Mouse (Mus musculus) E14TG2a.4 (cell line): ENCODE results near the gene Ube2e2.

Experiments
- CTCF ChIP-seq: conservative IDR thresholded peaks from 2 replicates; pipeline ENCODE4 v1.5.1; 2014; ENCODE audit warnings: low read length
- NANOG ChIP-seq: IDR thresholded peaks from 2 replicates; pipeline ENCODE4 v1.6.1; 2014; ENCODE audit warnings: borderline replicate concordance, low read length, mixed read lengths
- POU5F1 ChIP-seq: IDR thresholded peaks from 2 replicates; pipeline ENCODE4 v1.6.1; 2014; ENCODE audit warnings: low read length, borderline replicate concordance

DNA sequence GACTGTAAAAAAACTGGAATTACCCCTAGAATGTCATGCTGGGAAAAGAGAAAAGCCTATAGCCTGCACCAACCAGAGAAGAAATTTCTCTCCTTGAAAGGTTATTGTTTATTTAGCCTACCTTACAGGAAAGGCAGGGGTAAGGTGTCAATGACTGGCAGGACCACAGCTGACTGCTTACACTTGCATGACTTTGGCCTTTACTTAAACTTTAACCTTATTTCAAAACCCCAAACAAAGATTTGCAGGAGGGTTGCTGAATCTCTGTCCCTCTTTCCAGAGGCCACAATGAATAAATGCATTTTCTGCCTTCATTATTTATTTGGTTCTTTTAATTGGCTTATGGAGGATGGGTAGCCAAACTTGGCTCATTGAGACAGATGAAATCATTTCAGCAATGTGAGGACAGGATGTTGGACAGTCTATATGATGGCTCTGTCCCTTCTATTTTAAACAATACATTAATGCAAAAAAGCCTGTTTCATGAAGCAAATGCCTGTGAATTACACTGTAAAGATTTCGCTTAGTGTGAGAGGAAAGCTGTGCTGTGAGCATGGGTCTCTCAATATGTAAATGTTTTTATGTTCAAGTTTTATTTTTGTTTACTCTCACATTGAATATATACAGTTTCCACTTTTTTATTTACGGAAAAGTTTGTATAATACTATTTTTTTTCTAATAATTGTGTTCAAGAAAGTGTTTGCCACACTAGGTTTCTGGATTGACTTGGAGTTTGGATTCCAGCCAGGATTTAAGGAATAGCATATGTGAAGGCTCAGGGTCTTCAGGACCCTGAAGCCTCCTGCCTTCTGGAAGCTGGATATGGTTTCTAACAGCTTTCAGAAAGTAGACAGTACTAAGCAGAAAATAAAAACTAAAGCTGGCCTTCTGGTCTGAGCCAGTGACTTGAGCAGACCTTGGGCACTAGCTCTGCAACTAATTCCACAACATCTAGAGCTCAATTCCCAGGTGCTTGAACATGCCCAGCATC lies 173.2 kb downstream of the Ube2e2 start:
- TF ChIP-seq CTCF (no peak), POU5F1 (no peak), NANOG (no peak)
